8 mouse cellular contexts compared by ENCODE assay signal in genomic region chr11:69036486-69037230, GRCm38 (mm10). TPM values are rescaled to one million over a fixed set of nuclear protein-coding genes. Genes with fewer than 3 reads are reported as not detected.
DNase-seq lines count a peak whose midpoint lies in the region; ATAC-seq and TF ChIP-seq lines count a peak whose summit lies in the region.

No protein-coding gene starts in this region.

- peak overlapping the region; percentile 89 for H3K4me3 ChIP-seq in E14TG2a.4 (replicated peaks; ENCODE audit: low read length)
- peak overlapping the region; percentile 70 for H3K4me3 ChIP-seq in forebrain, embryonic 16.5 days (replicated peaks; ENCODE audit: low read length)
- H3K4me3 ChIP-seq in hindbrain, embryonic 11.5 days (ENCODE audit: low read depth, low read length) = peak overlapping the region; percentile 66

- no peak for ATAC-seq in forebrain, embryonic 16.5 days
- ATAC-seq in hindbrain, embryonic 11.5 days (ENCODE audit: low FRiP score) = no peak

- peak overlapping the region; percentile 51 for H3K4me2 ChIP-seq in forebrain, embryonic 16.5 days (ENCODE audit: low read length)
- H3K4me2 ChIP-seq in hindbrain, embryonic 11.5 days (replicated peaks; ENCODE audit: low read depth, low read length) = peak overlapping the region; percentile 34

- peak overlapping the region; percentile 58 for H3K9ac ChIP-seq in forebrain, embryonic 16.5 days (replicated peaks; ENCODE audit: low read depth, low read length)
- H3K9ac ChIP-seq in hindbrain, embryonic 11.5 days (ENCODE audit: low read depth, low read length) = peak overlapping the region; percentile 71

- peaks cover 49% of the 10 kb centered on the region for H3K36me3 ChIP-seq in E14TG2a.4 (ENCODE audit: insufficient read depth, low read length)
- peaks cover 9% of the 10 kb centered on the region for H3K36me3 ChIP-seq in forebrain, embryonic 16.5 days (ENCODE audit: control insufficient read depth, insufficient read depth)
- H3K36me3 ChIP-seq in hindbrain, embryonic 11.5 days (ENCODE audit: control insufficient read depth, insufficient read depth, low read length) = peaks cover 2% of the 10 kb centered on the region; the same call in 1 of the 2 replicates

- 9% methylated on average over 20 of the region's 20 CpGs for WGBS in forebrain, embryonic 16.5 days
- WGBS in hindbrain, embryonic 11.5 days = 12% methylated on average over 20 of the region's 20 CpGs

- no peaks in the 10 kb centered on the region for H3K27me3 ChIP-seq in E14TG2a.4 (ENCODE audit: insufficient read depth, low read length)
- no peaks in the 10 kb centered on the region for H3K27me3 ChIP-seq in forebrain, embryonic 16.5 days (replicated peaks; ENCODE audit: control insufficient read depth, insufficient read depth, low read length)
- H3K27me3 ChIP-seq in hindbrain, embryonic 11.5 days (ENCODE audit: control insufficient read depth, insufficient read depth, low read length) = no peaks in the 10 kb centered on the region

- H3K9me3 ChIP-seq in E14TG2a.4 (ENCODE audit: low read length) = no peaks in the 10 kb centered on the region
- no peaks in the 10 kb centered on the region for H3K9me3 ChIP-seq in forebrain, embryonic 16.5 days (ENCODE audit: control insufficient read depth, low read length)
- H3K9me3 ChIP-seq in hindbrain, embryonic 11.5 days (ENCODE audit: control insufficient read depth, low read length) = no peaks in the 10 kb centered on the region

- H3K4me1 ChIP-seq in E14TG2a.4 (replicated peaks; ENCODE audit: low read depth, low read length) = peaks cover 58% of the 10 kb centered on the region
- peaks cover 30% of the 10 kb centered on the region for H3K4me1 ChIP-seq in forebrain, embryonic 16.5 days (replicated peaks; ENCODE audit: control insufficient read depth, insufficient read depth, low read length)
- peaks cover 3% of the 10 kb centered on the region; the same call in 1 of the 2 replicates for H3K4me1 ChIP-seq in hindbrain, embryonic 11.5 days (replicated peaks; ENCODE audit: control insufficient read depth, insufficient read depth, low read length)

- no peak for TF ChIP-seq CTCF in E14TG2a.4 (conservative IDR thresholded peaks at IDR 0.05; ENCODE audit: low read length)

- peak; percentile 90 for DNase-seq in c-Kit-positive CD71-positive TER-119-positive erythroid progenitor cells, embryonic 14.5 days (ENCODE audit: low spot score)
- peak; percentile 93 for DNase-seq in hindbrain, embryonic 11.5 days (ENCODE audit: low spot score)
- peak; percentile 88 to 93 for DNase-seq in layer of hippocampus, postnatal 14 days (ENCODE audit: low spot score in 2 of 2)
- peak; percentile 85 for DNase-seq in lung, postnatal 10 days
- peak; percentile 68 for DNase-seq in retina, postnatal 7 days (ENCODE audit: low read depth, low spot score)
- peak; percentile 85 for DNase-seq in thymus, postnatal 4 days

- H3K27ac ChIP-seq in forebrain, embryonic 16.5 days (ENCODE audit: low read length) = peak overlapping the region; percentile 87
- no peak overlapping the region; the same call in 1 of the 2 replicates for H3K27ac ChIP-seq in hindbrain, embryonic 11.5 days (ENCODE audit: low read depth, low read length)

RNA-seq across cellular contexts. Expression of gene Aurkb, which starts 8.8 kb away (rescaled TPM):
- polyA plus RNA-seq in forebrain, embryonic 16.5 days (2015; fragmentation: Nextera tagmentation; extraction: Ambion mirVana) = 56.7 and 68.2 TPM in 2 replicates
- 131 and 141 TPM in 2 replicates for polyA plus RNA-seq in hindbrain, embryonic 11.5 days (2014; fragmentation: Nextera tagmentation; extraction: Ambion mirVana)
- 1 to 10 TPM; 2.1 to 2.3 TPM for total RNA-seq in layer of hippocampus, postnatal 14 days (2021)

RNA-seq across cellular contexts. Expression of gene Ctc1, which starts 20.9 kb away (rescaled TPM):
- polyA plus RNA-seq in forebrain, embryonic 16.5 days (2015; fragmentation: Nextera tagmentation; extraction: Ambion mirVana) = 70.1 and 79.1 TPM in 2 replicates
- 48.7 and 59.5 TPM in 2 replicates for polyA plus RNA-seq in hindbrain, embryonic 11.5 days (2014; fragmentation: Nextera tagmentation; extraction: Ambion mirVana)
- 10 to 100 TPM; 33.6 to 38.8 TPM for total RNA-seq in layer of hippocampus, postnatal 14 days (2021)

RNA-seq across cellular contexts. Expression of gene Borcs6, which starts 22.9 kb away (rescaled TPM):
- 11.4 and 12.3 TPM in 2 replicates for polyA plus RNA-seq in forebrain, embryonic 16.5 days (2015; fragmentation: Nextera tagmentation; extraction: Ambion mirVana)
- 9.8 and 11.6 TPM in 2 replicates for polyA plus RNA-seq in hindbrain, embryonic 11.5 days (2014; fragmentation: Nextera tagmentation; extraction: Ambion mirVana)
- 10 to 100 TPM; 25.2 to 26.4 TPM for total RNA-seq in layer of hippocampus, postnatal 14 days (2021)

RNA-seq across cellular contexts. Expression of gene Pfas, which starts 28.4 kb away (rescaled TPM):
- polyA plus RNA-seq in forebrain, embryonic 16.5 days (2015; fragmentation: Nextera tagmentation; extraction: Ambion mirVana) = 21.7 and 24.7 TPM in 2 replicates
- polyA plus RNA-seq in hindbrain, embryonic 11.5 days (2014; fragmentation: Nextera tagmentation; extraction: Ambion mirVana) = 31.5 and 31.8 TPM in 2 replicates
- total RNA-seq in layer of hippocampus, postnatal 14 days (2021) = 10 to 100 TPM; 24.1 to 25.3 TPM

RNA-seq across cellular contexts. Expression of gene Tmem107, which starts 33.9 kb away (rescaled TPM):
- 43.7 and 48.4 TPM in 2 replicates for polyA plus RNA-seq in forebrain, embryonic 16.5 days (2015; fragmentation: Nextera tagmentation; extraction: Ambion mirVana)
- 52.4 and 54.6 TPM in 2 replicates for polyA plus RNA-seq in hindbrain, embryonic 11.5 days (2014; fragmentation: Nextera tagmentation; extraction: Ambion mirVana)
- 10 to 100 TPM; 13.5 to 13.7 TPM for total RNA-seq in layer of hippocampus, postnatal 14 days (2021)
